Mouse (Mus musculus) heart, postnatal 14 days (tissue): ENCODE data around the gene Gm17657. TPM values are rescaled to one million over a fixed set of nuclear protein-coding genes. Genes with fewer than 3 reads are reported as not detected.

Experiments
- DNase-seq, 2 experiments: peaks; one replicate each; pipeline ENCODE4 v3.0.0; 2021 to 2022
- intact Hi-C: fragments of 180-260 bp; cut with DNase I; formaldehyde crosslinking; loops from one replicate; pipeline ENCODE4 v1.15.1; 2025
- total RNA-seq, 2 experiments: library from RNA; stranded (reverse); gene quantifications; 2 replicates each; pipeline ENCODE4 v1.2.3; 2021

The Gm17657 gene
- total RNA-seq, 2 experiments from 2014 or later, result not detected

DNA sequence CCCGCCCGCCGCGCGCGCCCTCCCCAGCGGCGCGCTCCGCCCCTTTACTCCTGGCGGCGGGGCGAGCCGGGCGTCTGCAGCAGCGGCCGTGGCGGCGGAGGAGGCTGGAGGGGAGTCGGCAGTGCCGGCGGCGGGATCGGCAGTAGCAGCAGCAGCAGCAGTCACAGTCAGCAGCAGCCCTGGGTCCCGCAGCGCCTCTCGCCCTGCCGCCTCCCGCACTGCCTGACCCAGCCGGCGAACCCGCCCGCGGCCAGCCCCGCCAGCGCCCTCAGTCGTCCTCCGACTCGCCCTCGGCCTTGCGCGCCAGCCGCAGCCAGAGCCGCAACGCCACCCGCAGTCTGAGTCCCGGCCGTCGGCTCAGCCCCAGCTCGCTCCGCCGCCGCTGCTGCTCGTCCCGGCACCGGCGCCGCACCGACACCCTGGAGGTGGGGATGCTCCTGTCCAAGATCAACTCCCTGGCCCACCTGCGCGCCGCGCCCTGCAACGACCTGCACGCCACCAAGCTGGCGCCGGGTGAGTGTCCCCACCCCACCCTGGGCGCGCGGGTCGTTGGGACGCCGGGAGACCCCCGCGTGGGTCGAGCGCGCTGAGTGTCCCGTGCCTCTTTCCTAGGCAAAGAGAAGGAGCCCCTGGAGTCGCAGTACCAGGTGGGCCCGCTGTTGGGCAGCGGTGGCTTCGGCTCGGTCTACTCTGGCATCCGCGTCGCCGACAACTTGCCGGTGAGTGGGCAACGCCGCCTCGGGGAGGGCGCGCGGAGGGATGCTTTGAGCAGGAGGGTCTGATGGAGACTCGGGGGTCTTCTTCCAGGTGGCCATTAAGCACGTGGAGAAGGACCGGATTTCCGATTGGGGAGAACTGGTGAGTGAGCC, 58.5 kb downstream of the Gm17657 start, which contains the start of gene Pim1:
Gene Pim1, plus strand, starts transcription at position 41 of the 869 bp plus-strand sequence.
- peak in 1 of 2 experiments; percentile 57 for DNase-seq
- intact Hi-C loops, result loop anchor here (2.0 kb wide), 1 partner anchor 32 kb away; no protein-coding TSS in a partner anchor

DNA sequence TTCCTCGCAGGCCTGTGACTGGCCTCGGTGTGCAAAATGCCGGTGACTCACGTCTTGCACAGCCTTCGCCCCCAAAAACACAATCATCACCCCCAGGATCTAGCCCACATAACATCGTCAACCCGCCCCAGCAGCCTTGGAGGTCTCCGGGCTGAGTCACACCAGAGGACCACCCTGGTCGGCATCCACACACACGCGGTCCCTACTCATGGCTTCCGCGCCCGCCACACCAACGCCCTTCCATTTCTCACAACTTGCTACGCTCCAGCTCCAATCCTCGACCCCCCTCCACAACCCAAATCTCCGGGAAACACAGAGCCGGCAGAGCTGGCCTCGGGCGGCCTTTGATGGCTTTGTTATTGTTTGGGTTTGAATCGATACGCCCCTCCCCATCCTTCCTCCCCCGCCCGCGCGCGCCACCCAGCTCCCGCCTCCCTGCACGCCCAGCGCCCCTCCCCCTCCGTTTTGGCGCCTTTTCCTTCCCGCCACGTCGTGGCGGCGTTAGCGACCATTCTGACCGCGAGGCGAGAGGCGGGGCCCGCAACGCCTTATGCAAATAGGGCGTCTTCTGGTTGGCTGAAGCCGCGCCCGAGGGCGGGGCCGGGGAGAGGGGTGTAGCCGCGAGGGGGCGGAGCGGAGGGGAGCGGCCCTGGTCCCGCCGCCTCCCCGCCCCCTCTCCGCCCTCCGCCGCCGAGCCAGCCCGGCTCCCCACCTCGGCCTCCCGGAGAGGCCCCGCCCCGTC, 59.3 kb downstream of the Gm17657 start:
- intact Hi-C loops, result loop anchor here (2.0 kb wide), 1 partner anchor 31 kb away; no protein-coding TSS in a partner anchor

DNA sequence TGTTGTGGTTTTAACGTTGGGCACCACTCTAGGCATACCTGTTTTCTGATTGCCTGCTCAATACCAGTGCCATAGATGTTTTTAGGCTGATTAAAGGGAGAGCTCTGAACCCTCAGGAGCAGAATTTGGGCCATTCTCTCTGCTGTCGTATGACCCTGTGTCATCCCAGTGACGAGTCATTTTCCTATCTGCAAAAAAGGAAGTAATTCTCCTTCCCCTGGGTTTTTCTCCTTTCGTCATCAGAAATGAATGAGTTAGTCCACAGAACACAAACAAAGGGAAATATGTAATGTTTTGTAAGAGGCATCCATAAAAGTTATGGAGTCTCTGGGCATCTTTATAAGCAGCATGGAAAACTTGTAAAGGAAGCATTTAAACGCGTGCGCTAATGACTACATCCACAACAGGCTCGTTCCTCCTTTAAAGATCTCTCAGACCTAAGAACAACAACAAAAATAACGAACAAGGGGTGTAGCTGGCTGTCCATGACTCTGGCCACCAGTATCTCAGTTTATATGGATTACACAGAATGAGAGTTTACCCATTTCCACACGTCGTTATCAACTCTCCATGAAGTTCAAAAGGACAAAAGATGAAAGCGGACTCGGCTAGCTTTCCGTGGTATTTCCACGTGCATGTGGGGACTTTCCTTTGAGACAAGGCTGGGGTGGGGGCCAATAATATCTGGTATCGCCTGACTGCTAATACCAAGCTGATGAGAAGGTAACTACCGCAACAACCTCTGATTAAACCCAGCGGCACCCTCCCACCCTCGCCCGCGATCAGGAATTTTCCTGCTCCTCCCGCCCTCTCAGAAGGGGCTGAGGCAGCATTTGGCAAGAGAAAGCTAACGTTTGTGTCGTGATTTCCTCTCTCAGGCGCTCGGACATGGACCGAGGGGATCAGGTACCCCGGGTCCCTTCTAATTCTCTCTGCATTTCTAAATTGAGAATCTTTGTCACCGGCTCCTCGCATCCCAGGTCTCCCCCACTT, 60.2 kb downstream of the Gm17657 start:
- DNase-seq, result no peak
- intact Hi-C loops, result no loop called here

More for the DNA sequence above, 59.3 kb downstream of the Gm17657 start:
- DNase-seq, result peak; percentile 99

DNA sequence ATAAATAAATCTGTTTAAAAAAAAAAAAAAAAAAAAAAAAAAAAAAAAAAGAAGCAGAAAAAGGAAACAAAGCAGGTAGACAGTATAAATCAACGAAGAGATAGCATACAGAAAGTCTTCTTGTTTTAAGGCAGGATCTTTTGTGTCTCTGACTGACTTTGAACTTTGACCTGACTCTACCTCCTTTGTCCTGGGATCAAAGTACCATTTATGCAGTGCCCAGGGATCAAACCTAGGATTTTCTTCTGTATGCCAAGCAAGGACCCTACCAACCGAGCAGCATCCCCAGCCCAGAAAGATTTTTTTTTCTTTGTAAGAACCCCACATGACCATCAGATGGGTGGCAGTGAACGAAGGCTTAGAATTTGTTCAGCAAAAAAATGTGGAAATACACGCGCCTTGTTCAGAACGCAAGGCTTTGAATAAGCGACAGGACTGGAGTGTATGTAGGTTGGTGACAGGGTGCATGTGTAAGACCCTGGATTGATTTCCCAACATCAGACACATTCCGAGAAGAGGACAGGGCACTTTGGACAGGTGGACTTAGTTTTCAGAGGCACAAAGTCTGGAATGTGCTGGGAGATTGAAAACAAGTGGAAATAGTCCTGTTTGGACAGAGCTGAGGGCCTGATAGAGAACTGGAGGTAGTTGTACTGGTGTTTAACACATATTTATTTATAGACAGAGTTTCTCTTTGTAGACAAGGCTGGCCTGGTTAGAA, 61.0 kb downstream of the Gm17657 start:
- intact Hi-C loops, result no loop called here
- DNase-seq, result no peak

DNA sequence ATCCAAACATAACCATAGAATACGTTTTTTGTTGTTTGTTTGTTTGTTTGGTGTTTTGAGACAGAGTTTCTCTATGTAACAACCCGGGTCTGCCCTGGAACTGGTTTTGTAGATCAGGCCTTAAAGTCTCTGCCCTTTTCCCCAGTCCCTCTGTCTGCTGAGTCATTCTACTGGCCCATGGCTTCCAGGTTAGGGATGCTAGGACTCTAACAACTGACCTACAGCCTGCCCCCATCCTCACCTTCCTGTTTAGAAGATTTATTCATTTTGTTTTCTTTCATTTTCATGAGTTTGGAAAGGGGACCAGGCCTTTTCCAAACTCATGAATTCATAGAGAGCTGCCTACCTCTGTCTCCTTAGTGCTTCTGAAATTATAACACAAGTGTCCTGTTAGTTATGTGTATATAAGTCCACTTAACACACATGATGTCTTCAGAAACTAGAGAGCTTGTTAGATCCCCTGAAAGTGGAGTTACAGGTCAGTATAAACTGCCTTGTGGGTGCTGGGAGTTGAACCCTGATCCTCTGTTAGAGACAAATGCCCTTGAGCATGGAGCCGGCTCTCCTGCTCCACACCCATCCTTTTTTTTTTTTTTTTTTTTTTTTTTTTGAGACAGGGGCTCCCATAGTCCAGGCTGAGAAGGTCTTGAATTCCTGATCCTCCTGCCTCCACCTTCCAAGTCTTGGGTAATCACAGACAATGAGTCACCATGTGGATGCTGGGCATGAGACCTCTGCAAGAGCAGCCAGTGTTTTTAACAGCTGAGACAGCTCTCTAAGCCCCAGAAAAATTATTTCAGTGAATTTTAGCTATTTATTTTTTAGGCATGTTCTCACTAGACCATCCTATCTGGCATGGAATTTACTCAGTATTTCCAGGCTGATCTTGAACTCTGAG, 63.9 kb downstream of the Gm17657 start:
- no peak for DNase-seq

DNA sequence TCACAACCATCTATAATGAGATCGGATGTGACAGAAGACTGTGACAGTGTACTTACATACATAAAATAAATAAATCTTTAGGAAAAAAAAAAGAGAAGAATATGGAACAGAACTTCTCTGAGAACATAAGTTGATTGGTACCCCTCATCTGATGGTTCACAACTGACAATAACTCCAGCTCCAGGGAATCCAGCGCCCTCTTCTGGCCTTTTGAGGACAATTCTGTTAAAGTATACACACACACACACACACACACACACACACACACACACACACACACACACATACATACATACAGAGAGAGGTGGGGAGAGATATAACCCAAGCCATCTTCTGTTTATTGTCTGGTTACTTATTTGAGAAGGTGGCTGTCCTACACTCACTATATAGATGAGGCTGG, 65.0 kb downstream of the Gm17657 start:
- DNase-seq, result no peak
- intact Hi-C loops, result no loop called here

More for the DNA sequence above, 63.9 kb downstream of the Gm17657 start:
- intact Hi-C loops, result no loop called here

DNA sequence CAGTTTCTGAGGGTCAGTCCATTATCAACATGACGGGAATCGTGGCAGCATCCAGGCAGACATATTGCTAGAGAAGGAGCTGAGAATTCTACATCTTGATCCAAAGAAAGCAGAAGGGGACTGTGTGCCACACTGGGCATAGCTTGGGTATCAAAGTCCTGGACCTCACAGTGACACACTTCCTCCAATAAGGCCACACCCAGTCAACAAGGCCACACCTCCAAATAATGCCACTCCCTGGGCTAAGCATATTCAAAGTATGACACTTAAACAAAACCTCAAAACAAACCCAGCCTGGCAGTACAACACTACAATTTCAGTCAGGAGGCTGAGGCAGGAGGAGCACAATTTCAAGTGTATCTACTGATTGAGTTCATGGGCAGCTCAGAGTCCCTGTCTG, 66.2 kb downstream of the Gm17657 start:
- no peak for DNase-seq
- intact Hi-C loops, result no loop called here

DNA sequence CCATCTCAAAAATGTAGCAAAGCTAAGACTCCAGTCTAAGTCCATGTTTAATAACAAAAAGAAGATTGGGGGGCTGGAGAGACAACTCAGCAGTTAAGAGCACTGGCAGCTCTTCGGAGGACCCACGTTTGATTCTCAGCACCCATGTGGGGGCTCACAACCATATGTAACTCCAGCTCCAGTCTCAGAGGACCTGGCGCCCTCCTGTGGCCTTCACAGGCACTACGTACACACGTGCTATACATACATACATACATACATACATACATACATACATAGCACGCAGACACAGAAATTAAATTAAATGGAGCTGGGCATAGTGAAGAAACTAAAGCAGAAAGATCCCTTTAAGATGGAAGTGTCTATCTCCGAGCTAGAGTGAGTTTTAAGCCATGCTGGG, 66.8 kb downstream of the Gm17657 start:
- no peak for DNase-seq
- intact Hi-C loops, result no loop called here

DNA sequence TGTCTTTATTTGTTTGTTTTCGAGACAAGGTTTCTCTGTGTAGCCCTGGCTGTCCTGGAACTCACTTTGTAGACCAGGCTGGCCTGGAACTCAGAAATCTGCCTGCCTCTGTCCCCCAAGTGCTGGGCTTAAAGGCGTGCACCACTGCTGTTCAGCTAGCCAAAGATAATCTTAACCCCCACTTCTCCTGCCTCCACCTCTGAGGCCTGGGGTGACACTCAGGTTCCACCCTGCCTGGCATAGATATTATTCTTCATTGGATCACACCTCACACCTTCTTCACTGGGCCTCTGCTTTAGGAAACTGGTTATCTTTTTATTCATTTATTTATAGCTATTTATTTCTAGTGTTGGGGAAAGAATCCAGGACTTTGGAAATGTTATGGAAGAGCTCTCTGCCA, 69.2 kb downstream of the Gm17657 start:
- intact Hi-C loops, result no loop called here
- DNase-seq, result no peak

DNA sequence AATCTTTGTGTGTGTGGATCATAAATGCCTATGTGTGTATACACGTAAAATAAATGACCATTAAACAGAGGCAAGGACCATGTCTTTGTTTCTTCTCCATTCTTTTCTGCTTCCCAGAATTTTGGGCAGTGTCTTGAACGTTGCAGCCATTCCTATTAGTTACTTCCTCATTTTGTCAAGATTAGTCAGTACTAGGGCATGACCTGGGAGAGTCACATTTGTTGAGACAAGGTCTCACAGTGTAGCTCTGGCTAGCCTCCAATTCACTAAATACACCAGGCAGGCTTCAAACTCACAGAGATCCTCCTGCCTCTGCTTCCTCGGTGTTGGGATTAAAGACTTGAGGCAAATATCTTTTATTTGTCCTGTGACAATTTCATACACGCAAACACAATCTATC, 71.2 kb downstream of the Gm17657 start:
- intact Hi-C loops, result no loop called here
- no peak for DNase-seq

DNA sequence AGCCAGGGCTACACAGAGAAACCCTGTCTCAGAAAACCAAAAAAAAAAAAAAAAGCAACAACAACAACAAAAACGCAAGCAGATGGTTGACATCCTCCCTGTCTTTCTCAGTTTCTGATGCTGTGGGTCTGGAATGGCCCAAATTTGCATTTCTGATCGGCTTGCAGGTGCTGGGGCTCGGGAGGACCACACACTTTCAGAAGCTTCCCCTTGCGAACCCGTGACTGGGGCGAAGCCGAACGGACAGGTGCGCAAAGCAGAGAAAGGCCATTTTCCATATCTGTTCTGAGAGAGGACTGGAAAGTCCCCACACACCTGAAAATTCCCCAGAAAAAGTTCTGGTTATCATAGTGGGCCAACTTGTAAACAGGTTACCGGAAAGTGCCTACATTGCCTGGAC, 72.1 kb downstream of the Gm17657 start:
- intact Hi-C loops, result no loop called here
- DNase-seq, result no peak

DNA sequence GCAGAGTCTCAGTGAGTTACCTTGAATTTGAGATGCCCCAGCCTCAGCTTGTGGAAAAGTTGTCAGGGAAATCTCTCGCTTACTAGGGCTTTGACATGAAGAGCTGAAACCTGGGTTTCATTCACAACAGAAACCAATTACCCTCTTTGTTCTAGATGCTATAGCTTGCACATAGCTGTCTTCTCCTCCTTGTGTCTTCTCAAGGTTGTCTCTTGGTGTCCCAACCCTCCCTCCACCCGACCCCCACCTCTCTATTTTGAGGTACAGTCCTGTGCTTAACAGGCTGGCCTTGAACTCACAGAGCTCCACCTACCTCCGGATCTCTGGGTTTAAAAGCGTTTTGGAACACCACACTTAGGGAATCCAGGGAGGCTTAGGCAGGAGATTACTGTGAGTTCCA, 73.0 kb downstream of the Gm17657 start:
- intact Hi-C loops, result no loop called here
- DNase-seq, result no peak

DNA sequence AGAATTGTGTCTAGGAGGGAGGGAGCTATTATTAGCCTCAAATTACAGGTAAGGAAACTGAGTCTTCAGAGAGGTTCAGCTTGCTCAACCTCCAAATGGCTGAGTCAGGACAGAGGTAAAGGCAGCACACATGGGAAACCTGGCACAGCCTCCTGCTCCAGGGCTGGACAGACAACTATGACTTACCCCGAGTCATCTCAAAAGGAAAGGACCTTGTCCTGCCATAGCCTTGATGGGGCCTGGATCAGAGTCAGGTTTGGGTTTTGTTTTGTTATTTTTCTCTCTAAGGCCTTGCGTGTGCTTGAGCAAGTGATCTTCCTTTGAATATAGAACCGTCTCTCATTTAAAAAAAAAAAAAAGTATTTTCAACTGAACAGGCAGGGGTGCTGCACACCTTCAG, 74.3 kb downstream of the Gm17657 start:
- no peak for DNase-seq
- intact Hi-C loops, result no loop called here

DNA sequence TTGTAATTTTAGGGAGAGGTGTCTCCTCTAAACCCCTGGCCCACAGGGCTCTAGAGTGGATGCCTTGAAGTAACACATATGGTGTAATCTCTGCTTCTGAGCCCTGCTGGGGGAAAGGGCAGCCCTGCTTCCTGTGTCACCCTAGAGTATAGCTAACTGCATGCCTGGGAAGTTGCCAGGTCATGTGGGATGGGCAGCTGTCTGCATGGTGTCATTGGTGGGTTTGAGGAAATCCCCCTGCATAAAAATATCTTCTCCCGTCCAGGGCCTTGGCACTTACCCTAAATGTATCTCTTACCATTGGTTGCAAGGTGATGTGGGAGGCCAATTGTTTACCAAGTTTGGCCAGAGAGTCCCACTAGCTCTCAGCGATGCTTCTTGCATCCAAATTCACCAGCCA, 75.4 kb downstream of the Gm17657 start:
- intact Hi-C loops, result no loop called here
- DNase-seq, result no peak

DNA sequence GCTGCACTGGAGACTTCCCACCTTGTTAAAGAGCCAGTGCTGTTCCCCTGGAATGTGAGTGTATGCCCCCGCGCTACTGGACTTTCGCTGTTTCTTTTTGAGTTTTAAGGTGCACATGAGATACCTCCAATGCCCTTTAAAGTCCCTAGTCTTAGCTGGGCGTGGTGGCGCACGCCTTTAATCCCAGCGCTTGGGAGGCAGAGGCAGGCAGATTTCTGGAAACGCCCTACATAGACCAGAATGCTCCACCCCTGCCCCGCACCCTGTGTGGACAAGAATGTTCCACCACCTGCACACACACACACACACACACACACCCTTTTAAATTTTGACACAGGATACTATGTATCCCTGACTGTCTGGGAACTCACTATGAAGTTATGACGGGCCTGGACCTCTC, 76.0 kb downstream of the Gm17657 start:
- intact Hi-C loops, result no loop called here

More for the DNA sequence above, 76.0 kb downstream of the Gm17657 start:
- no peak for DNase-seq
